15 mouse cellular contexts compared by ENCODE assay signal in the genomic region with DNA sequence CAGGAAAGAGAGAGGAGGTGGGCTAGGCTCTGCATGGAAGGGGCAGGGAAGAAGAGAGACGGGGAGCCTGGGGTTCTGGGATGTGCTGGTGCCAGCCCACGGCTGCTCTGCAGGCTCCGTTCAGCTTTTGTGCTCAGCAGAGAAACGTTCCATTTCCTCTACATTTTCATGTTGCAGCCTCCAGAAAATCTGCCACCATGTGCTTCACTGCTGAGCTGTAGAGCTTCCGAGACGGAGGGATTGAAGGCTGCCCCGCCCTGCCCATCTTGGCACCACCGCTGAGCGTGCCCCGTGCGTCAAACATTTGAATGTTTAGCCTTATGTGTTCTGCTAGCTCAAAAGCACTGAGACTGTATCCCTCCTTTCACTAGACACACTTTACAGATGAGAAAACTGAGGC.
DNase-seq lines count a peak whose midpoint lies in the region; ATAC-seq lines count a peak whose summit lies in the region.
"Had no signal": no experiment of that assay in that cellular context is flagged by ENCODE, and none has a peak within 500 bp of the region (broad histone marks: within the 10 kb centered on the region; RNA-seq: fewer than 3 reads in every experiment).

No protein-coding gene starts in this region.

- H3K27me3 ChIP-seq in hindbrain, embryonic 13.5 days, result no peaks in the 10 kb centered on the region
- H3K27me3 ChIP-seq in hindbrain, embryonic 14.5 days (ENCODE audit: control insufficient read depth, insufficient read depth, low read length), result no peaks in the 10 kb centered on the region
- H3K27me3 ChIP-seq: hindbrain, embryonic 12.5 days; midbrain, embryonic 13.5 days had no signal

- no peaks in the 10 kb centered on the region for H3K9me3 ChIP-seq in hindbrain, embryonic 13.5 days
- H3K9me3 ChIP-seq in hindbrain, embryonic 14.5 days (ENCODE audit: control insufficient read depth, low read length), result no peaks in the 10 kb centered on the region
- H3K9me3 ChIP-seq: hindbrain, embryonic 12.5 days; midbrain, embryonic 13.5 days had no signal

- WGBS in hindbrain, embryonic 13.5 days, result 86% methylated on average over 11 of the region's 11 CpGs
- 82% methylated on average over 11 of the region's 11 CpGs for WGBS in hindbrain, embryonic 14.5 days

- peak overlapping the region; percentile 35; the same call in 1 of the 2 replicates for H3K27ac ChIP-seq in hindbrain, embryonic 13.5 days
- no peak overlapping the region for H3K27ac ChIP-seq in hindbrain, embryonic 14.5 days
- H3K27ac ChIP-seq: hindbrain, embryonic 12.5 days; midbrain, embryonic 13.5 days had no signal

- DNase-seq in hindbrain, embryonic 14.5 days (ENCODE audit: low spot score), result no peak
- peak; percentile 62 to 69 for DNase-seq in frontal cortex, postnatal 36 days (ENCODE audit: low spot score in 2 of 2)
- DNase-seq in left cerebral cortex, adult 18-20 months (ENCODE audit: low spot score in 2 of 2), result peak; percentile 37 to 63
- DNase-seq in right cerebral cortex, postnatal 36 days (ENCODE audit: low spot score in 2 of 2), result peak; percentile 55 to 69
- DNase-seq in spleen, postnatal 36 days (ENCODE audit: low spot score in 2 of 2), result no peak
- DNase-seq: adrenal gland, postnatal 14 days; B cell, adult 2 months; cerebellum, postnatal 10 days; kidney, adult 2 months; kidney, postnatal 4 days; thymus, postnatal 36 days had no signal

- H3K36me3 ChIP-seq in hindbrain, embryonic 13.5 days, result no peaks in the 10 kb centered on the region
- H3K36me3 ChIP-seq in hindbrain, embryonic 14.5 days (replicated peaks; ENCODE audit: control insufficient read depth, insufficient read depth), result no peaks in the 10 kb centered on the region
- H3K36me3 ChIP-seq: hindbrain, embryonic 12.5 days; midbrain, embryonic 13.5 days had no signal

- H3K4me2 ChIP-seq in hindbrain, embryonic 13.5 days, result no peak overlapping the region
- no peak overlapping the region for H3K4me2 ChIP-seq in hindbrain, embryonic 14.5 days (replicated peaks)
- H3K4me2 ChIP-seq: hindbrain, embryonic 12.5 days; midbrain, embryonic 13.5 days had no signal

- H3K9ac ChIP-seq in hindbrain, embryonic 13.5 days, result no peak overlapping the region
- no peak overlapping the region for H3K9ac ChIP-seq in hindbrain, embryonic 14.5 days
- H3K9ac ChIP-seq: hindbrain, embryonic 12.5 days; midbrain, embryonic 13.5 days had no signal

- no peak overlapping the region for H3K4me3 ChIP-seq in hindbrain, embryonic 13.5 days
- H3K4me3 ChIP-seq in hindbrain, embryonic 14.5 days (replicated peaks; ENCODE audit: low read length), result no peak overlapping the region
- H3K4me3 ChIP-seq: hindbrain, embryonic 12.5 days; midbrain, embryonic 13.5 days had no signal

- H3K4me1 ChIP-seq in hindbrain, embryonic 13.5 days (replicated peaks), result peaks cover 58% of the 10 kb centered on the region
- H3K4me1 ChIP-seq in hindbrain, embryonic 14.5 days (replicated peaks; ENCODE audit: control insufficient read depth, insufficient read depth, low read length), result peaks cover 19% of the 10 kb centered on the region

- ATAC-seq in hindbrain, embryonic 13.5 days (ENCODE audit: low FRiP score), result no peak
- ATAC-seq in hindbrain, embryonic 14.5 days (ENCODE audit: low FRiP score), result no peak
- ATAC-seq in erythroblast, adult 5-6 weeks (replicated peaks; ENCODE audit: low FRiP score, poor library complexity, severe bottlenecking), result no peak
- ATAC-seq: midbrain, embryonic 13.5 days had no signal

Comparison
In these comparisons a context has a peak if more than half of its experiments do, and no peak if none do; other contexts are left out.
1. DNase-seq: peak in frontal cortex, postnatal 36 days (2 of 2), left cerebral cortex, adult 18-20 months (2 of 2) and right cerebral cortex, postnatal 36 days (2 of 2); none in hindbrain, embryonic 14.5 days (single experiment) and spleen, postnatal 36 days (0 of 2).